Mouse (Mus musculus): ENCODE results near the gene Myo1e. TPM values are rescaled to one million over a fixed set of nuclear protein-coding genes. Genes with fewer than 3 reads are reported as not detected.

The Myo1e gene
- polyA plus RNA-seq, 1 experiment: 4.9 TPM

DNA sequence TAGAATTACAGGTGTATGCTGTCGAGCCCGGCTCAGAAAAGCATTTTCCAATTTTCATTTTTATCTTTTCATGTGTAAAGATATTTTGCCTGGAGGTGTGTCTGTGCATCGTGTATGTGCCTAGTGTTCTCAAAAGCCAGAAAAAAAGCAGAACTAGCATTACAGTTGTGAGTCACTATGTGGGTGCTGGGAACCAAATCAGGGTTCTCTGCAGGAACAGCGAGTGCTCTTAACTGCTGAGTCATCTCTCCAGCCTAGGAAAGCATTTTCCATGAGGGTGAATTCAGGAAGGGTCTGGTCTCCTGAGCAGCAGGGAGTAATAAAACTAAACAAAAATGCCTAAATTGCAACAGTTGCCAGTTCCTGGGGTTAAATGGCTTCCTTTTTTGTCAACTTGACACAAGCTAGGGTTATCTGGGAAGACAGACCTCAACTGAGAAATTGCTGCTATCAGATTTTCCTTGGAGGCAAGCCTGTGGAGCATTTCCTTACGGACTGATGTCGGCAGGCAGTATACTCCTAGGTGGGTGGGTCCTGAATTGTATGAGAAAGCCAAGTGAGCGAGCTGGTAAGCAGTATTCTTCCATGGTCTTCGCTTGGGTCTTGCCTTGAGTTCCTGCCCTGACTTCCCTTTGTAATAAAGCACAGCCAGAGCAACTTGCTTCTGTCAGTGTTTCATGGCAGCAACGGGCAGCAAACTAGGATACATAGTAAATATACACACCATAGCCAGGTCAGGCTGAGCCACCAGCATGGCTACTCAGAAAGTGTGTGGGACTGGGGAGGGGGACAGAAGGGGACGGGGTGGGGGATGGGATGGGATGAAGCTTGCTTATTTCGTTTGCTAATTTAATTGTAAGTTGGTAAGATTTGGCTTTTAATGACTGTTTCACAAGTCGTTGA lies 184.8 kb downstream of the Myo1e start:
- H3K4me3 ChIP-seq (replicated peaks; ENCODE audit: control insufficient read depth, low read depth, low read length): no peak overlapping the region
- 58% methylated on average over 12 of the region's 12 CpGs for WGBS
- no peak overlapping the region for H3K27ac ChIP-seq (ENCODE audit: control insufficient read depth, insufficient read depth, low read depth, low read length, poor library complexity)
- TF ChIP-seq POLR2A (IDR thresholded peaks at IDR 0.05; ENCODE audit: borderline replicate concordance, control insufficient read depth, low read depth, low read length) (no peak), CTCF (IDR thresholded peaks at IDR 0.05; ENCODE audit: control insufficient read depth, insufficient read depth, low read length) (no peak)
- no peaks in the 10 kb centered on the region for H3K4me1 ChIP-seq (ENCODE audit: control insufficient read depth, insufficient read depth, low read length)

DNA sequence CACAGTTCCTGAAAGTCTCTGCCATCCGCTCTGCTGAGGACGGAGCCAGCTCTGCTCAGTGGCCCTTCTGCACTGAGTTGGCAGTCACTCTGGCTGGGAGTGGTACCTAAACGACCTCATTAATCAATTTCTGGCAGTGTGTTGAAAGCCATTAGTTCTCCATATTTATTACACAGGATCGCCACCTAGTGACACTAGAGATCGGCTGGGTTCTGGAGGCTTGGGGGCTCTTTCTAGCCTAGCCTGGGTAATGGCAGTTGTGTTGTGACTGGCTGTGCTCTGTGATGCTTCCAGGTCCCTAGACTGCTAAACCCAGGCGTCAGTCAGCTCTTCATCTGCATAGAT lies 185.4 kb downstream of the Myo1e start:
- H3K4me1 ChIP-seq (ENCODE audit: control insufficient read depth, insufficient read depth, low read length): no peaks in the 10 kb centered on the region
- H3K27ac ChIP-seq (ENCODE audit: control insufficient read depth, insufficient read depth, low read depth, low read length, poor library complexity): no peak overlapping the region
- no peak overlapping the region for H3K4me3 ChIP-seq (replicated peaks; ENCODE audit: control insufficient read depth, low read depth, low read length)
- 7% methylated on average over 6 of the region's 6 CpGs for WGBS
- TF ChIP-seq CTCF (IDR thresholded peaks at IDR 0.05; ENCODE audit: control insufficient read depth, insufficient read depth, low read length) (no peak), POLR2A (IDR thresholded peaks at IDR 0.05; ENCODE audit: borderline replicate concordance, control insufficient read depth, low read depth, low read length) (no peak)

DNA sequence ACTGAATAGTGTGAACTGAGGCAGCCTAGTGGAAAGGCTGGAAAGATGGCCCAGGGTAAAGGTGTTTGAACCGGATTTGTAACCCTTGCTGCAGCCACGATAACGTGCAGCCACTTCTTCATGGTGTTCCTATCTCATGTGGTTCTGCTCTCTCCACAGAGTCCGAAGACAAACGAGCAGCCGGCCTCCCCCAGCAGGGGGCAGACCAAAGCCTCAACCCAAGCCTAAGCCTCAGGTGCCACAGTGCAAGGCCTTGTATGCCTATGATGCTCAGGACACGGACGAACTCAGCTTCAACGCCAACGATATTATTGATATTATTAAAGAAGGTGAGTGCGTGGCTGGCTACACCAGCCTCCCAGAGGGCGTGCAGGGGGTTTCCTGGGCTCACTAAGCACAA lies 188.5 kb downstream of the Myo1e start:
- WGBS: 78% methylated on average over 12 of the region's 12 CpGs
- Histone ChIP-seq H3K27ac (ENCODE audit: control insufficient read depth, insufficient read depth, low read depth, low read length, poor library complexity) (no peak overlapping the region), H3K4me1 (ENCODE audit: control insufficient read depth, insufficient read depth, low read length) (no peaks in the 10 kb centered on the region), H3K4me3 (replicated peaks; ENCODE audit: control insufficient read depth, low read depth, low read length) (no peak overlapping the region)
- no peak for TF ChIP-seq POLR2A (IDR thresholded peaks at IDR 0.05; ENCODE audit: borderline replicate concordance, control insufficient read depth, low read depth, low read length)
- peak; percentile 54 for TF ChIP-seq CTCF (IDR thresholded peaks at IDR 0.05; ENCODE audit: control insufficient read depth, insufficient read depth, low read length)

DNA sequence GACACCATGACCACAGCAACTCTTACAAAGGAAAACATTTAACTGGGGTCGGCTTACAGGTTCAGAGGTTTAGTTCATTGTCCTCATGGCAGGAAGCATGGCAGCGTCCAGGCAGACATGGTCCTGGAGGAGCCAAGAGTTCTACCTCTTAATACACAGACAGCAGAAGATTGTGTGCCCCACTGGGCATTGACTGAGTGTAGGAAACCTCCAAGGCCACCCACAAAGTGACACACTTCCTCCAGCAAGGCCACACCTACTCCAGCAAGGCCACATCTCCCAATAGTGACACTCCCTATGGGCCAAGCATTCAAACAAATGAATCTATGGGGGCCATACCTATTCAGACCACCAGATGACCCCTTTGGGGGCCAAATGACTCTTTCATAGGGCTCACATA lies 188.9 kb downstream of the Myo1e start:
- Histone ChIP-seq H3K4me1 (ENCODE audit: control insufficient read depth, insufficient read depth, low read length) (no peaks in the 10 kb centered on the region), H3K4me3 (replicated peaks; ENCODE audit: control insufficient read depth, low read depth, low read length) (no peak overlapping the region), H3K27ac (ENCODE audit: control insufficient read depth, insufficient read depth, low read depth, low read length, poor library complexity) (no peak overlapping the region)
- 85% methylated on average over 2 of the region's 2 CpGs for WGBS
- TF ChIP-seq CTCF (IDR thresholded peaks at IDR 0.05; ENCODE audit: control insufficient read depth, insufficient read depth, low read length): no peak
- no peak for TF ChIP-seq POLR2A (IDR thresholded peaks at IDR 0.05; ENCODE audit: borderline replicate concordance, control insufficient read depth, low read depth, low read length)

DNA sequence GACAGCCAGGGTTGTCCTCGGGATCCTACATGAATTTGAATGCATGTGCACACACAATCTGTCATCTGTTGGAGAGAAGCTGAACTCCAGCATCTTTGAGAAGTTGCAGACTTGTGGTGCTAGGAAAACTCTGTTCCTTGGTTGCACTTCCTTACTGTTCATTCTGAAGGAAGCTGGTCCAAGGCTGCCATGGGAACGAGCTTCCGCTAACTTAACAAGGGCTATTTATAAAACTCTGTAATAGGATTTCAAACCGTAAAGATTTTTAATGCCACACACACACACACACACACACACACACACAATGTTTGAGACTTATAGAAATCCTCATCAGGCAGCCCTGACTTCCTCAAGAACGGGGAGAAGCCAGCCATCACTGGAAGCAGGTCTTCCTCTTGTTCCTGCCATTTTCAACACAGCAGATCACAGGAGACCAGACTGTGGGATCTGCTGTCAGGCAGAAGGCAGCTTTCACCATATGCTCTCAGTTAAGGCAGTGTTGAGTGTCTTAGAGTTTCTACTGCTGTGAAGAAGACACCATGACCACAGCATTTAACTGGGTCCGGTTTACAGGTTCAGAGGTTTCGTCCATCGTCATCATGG lies 194.9 kb downstream of the Myo1e start:
- no peak for TF ChIP-seq CTCF (IDR thresholded peaks at IDR 0.05; ENCODE audit: control insufficient read depth, insufficient read depth, low read length)
- no peak overlapping the region for H3K27ac ChIP-seq (ENCODE audit: control insufficient read depth, insufficient read depth, low read depth, low read length, poor library complexity)
- H3K4me3 ChIP-seq (replicated peaks; ENCODE audit: control insufficient read depth, low read depth, low read length): no peak overlapping the region
- 90% methylated on average over 8 of the region's 8 CpGs for WGBS
- H3K4me1 ChIP-seq (ENCODE audit: control insufficient read depth, insufficient read depth, low read length): no peaks in the 10 kb centered on the region

DNA sequence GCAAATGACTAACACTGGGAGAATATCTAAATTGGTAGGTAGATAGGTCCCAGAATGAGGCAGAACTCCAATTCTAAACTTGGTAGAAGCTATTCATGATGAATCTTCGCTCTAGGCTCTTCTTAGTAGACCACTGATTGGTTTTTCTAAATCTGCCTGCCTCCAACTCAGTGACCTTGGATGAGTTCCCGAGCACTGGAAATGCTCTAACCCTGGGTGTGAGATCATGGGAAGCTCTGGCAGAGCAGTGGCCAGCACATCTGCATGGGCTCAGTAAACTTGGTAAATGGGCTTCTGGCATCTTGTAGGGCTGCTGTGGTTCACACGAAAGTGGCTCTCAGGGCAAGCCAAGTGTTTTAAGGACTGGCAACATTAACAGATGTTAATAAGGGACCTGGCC lies 199.4 kb downstream of the Myo1e start:
- WGBS: 89% methylated on average over 3 of the region's 3 CpGs
- Histone ChIP-seq H3K4me1 (ENCODE audit: control insufficient read depth, insufficient read depth, low read length) (no peaks in the 10 kb centered on the region), H3K27ac (ENCODE audit: control insufficient read depth, insufficient read depth, low read depth, low read length, poor library complexity) (no peak overlapping the region), H3K4me3 (replicated peaks; ENCODE audit: control insufficient read depth, low read depth, low read length) (no peak overlapping the region)
- no peak for TF ChIP-seq CTCF (IDR thresholded peaks at IDR 0.05; ENCODE audit: control insufficient read depth, insufficient read depth, low read length)
- TF ChIP-seq POLR2A (IDR thresholded peaks at IDR 0.05; ENCODE audit: borderline replicate concordance, control insufficient read depth, low read depth, low read length): no peak

DNA sequence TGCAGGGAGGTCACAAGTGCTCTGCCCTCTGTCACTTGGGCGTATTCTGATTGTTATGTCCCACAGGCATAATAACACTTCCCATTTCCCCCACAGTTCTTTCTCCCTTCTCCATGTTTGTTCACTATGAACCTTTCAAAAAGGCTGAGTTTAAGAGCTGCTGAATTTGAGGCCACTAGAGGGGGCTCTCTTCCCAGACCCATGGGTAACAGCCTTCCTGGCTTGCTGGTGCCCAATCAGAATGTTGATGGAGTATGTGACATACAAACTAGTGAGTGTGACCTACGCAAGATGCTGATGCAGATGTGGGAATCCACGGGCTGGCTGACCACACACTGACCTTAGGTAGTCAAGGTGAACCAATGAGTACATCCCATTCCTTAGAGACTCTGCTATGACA lies 201.6 kb downstream of the Myo1e start:
- WGBS: 85% methylated on average over 3 of the region's 3 CpGs
- TF ChIP-seq CTCF (IDR thresholded peaks at IDR 0.05; ENCODE audit: control insufficient read depth, insufficient read depth, low read length) (peak; percentile 31; the same call in 1 of the 2 replicates), POLR2A (IDR thresholded peaks at IDR 0.05; ENCODE audit: borderline replicate concordance, control insufficient read depth, low read depth, low read length) (no peak)
- Histone ChIP-seq H3K4me1 (ENCODE audit: control insufficient read depth, insufficient read depth, low read length) (no peaks in the 10 kb centered on the region), H3K4me3 (replicated peaks; ENCODE audit: control insufficient read depth, low read depth, low read length) (no peak overlapping the region), H3K27ac (ENCODE audit: control insufficient read depth, insufficient read depth, low read depth, low read length, poor library complexity) (no peak overlapping the region)

DNA sequence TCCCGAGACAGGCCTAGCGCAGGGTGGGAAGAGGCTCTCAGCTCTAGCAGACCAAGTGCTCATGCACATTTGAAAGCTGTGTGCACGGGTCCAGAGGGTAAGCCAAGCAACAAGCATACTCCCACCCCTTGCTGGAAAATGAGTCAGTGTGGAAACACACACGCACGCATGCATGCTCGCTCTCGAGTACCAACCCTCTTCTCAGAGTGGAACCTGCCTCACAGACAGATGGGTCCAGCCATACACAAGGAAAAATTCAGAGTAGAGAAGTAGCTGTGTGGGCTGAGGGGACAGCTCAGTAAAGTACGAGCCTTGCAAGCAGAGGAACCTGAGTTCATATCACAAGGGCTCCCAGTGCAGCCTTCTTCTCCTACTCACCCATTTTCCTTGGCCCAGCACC lies 202.6 kb downstream of the Myo1e start:
- H3K27ac ChIP-seq (ENCODE audit: control insufficient read depth, insufficient read depth, low read depth, low read length, poor library complexity): no peak overlapping the region
- H3K4me3 ChIP-seq (replicated peaks; ENCODE audit: control insufficient read depth, low read depth, low read length): no peak overlapping the region
- H3K4me1 ChIP-seq (ENCODE audit: control insufficient read depth, insufficient read depth, low read length): no peaks in the 10 kb centered on the region
- 92% methylated on average over 8 of the region's 8 CpGs for whole genome bisulfite sequencing
- TF ChIP-seq CTCF (IDR thresholded peaks at IDR 0.05; ENCODE audit: control insufficient read depth, insufficient read depth, low read length) (no peak), POLR2A (IDR thresholded peaks at IDR 0.05; ENCODE audit: borderline replicate concordance, control insufficient read depth, low read depth, low read length) (no peak)
